Mouse (Mus musculus) liver, adult 2 months (tissue): ENCODE data around the gene Glo1. TPM values are rescaled to one million over a fixed set of nuclear protein-coding genes. Genes with fewer than 3 reads are reported as not detected.
"Not testable (repeated sequence)": the region's sequence is repeated elsewhere in the genome, so short reads cannot be mapped to it uniquely, and the experiment has no call there.

Experiments used
- DNase-seq: peaks from one replicate; pipeline ENCODE4 v3.0.0-alpha.2; 2011; ENCODE audit warnings: low read depth, low spot score; ENCODE audit errors: extremely low read depth
- H3K27ac ChIP-seq: fragments of 200-500 bp; replicated peaks from 2 replicates; pipeline ENCODE4 v1.5.1; 2012; ENCODE audit warnings: low read depth, mild to moderate bottlenecking, control low read depth, inconsistent platforms, low read length; ENCODE audit not compliant: insufficient read depth
- H3K27me3 ChIP-seq: fragments of 200-500 bp; 2 replicates; pipeline ENCODE4 v1.6.1; 2012; ENCODE audit warnings: mild to moderate bottlenecking, moderate library complexity, low read length, inconsistent platforms; ENCODE audit not compliant: control insufficient read depth, insufficient read depth
- H3K36me3 ChIP-seq: fragments of 200-500 bp; 2 replicates; pipeline ENCODE4 v1.6.1; 2012; ENCODE audit warnings: low read length, inconsistent platforms; ENCODE audit not compliant: control insufficient read depth, insufficient read depth
- H3K4me1 ChIP-seq: fragments of 200-500 bp; 2 replicates; pipeline ENCODE4 v1.6.1; 2011; ENCODE audit warnings: low read length; ENCODE audit not compliant: control insufficient read depth, insufficient read depth
- H3K4me3 ChIP-seq: fragments of 200-500 bp; 2 replicates; pipeline ENCODE4 v1.5.1; 2011; ENCODE audit warnings: low read depth, mild to moderate bottlenecking, control low read depth, low read length, moderate library complexity; ENCODE audit not compliant: insufficient read depth
- H3K79me2 ChIP-seq: fragments of 200-500 bp; 2 replicates; pipeline ENCODE4 v1.6.1; 2012; ENCODE audit warnings: inconsistent platforms, mild to moderate bottlenecking, low read length, moderate library complexity; ENCODE audit not compliant: control insufficient read depth, insufficient read depth
- H3K9ac ChIP-seq: fragments of 200-500 bp; 2 replicates; pipeline ENCODE4 v1.6.1; 2012; ENCODE audit warnings: low read depth, mild to moderate bottlenecking, control low read depth, inconsistent platforms, low read length
- CTCF ChIP-seq: fragments of 200-500 bp; IDR thresholded peaks from 2 replicates; pipeline ENCODE4 v1.5.1; 2011; ENCODE audit warnings: low read depth, low read length, control low read depth
- POLR2A ChIP-seq: fragments of 200-500 bp; IDR thresholded peaks from 2 replicates; pipeline ENCODE4 v1.6.1; 2011; ENCODE audit warnings: low read length, control low read depth; ENCODE audit not compliant: insufficient read depth; ENCODE audit errors: extremely low read depth
- WGBS: fragments of 180-500 bp; shearing (Covaris S2); methylation state at CpG from one replicate; pipeline ENCODE4 v1.1.7; 2018; 5-methylcytosine and 5-hydroxymethylcytosine counted together
- polyA plus RNA-seq: library from polyadenylated mRNA; depleted of rRNA; stranded (reverse); fragments of >200 nt; gene quantifications from 2 replicates; pipeline ENCODE4 v1.2.3, GENCODE M21; 2012; rRNA removed
- total RNA-seq: library from RNA; depleted of rRNA; stranded (reverse); fragments of >200 nt; gene quantifications from 2 replicates; pipeline ENCODE4 v1.2.3, GENCODE M21; 2014; rRNA removed

The Glo1 gene
- 384 and 388 TPM in 2 replicates for total RNA-seq
- polyA plus RNA-seq: 229 and 239 TPM in 2 replicates

DNA sequence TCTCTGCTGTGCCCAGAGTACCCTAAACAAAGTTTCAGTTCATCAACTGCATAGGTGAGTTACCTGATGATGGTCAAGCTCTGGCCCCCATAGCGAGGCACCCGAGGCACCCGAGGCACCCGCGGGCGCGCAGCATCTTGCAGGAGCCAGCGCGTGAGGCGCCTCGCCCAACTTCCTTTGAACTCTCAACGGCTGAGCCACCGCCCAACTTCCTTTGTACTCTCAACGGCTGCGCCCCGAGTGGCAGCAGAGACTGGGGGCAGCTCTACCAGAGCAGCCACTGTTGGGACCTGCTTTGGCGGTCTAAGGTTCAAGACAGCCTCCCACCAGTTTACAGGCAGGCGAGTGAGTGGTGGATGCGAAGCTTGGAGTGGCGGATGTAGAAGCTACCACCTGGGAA is at the start of gene Glo1:
TSS of gene Glo1 (minus strand) at position 153 of the 400 bp plus-strand sequence.
- H3K4me1 ChIP-seq, DNase-seq, H3K4me3 ChIP-seq, H3K9ac ChIP-seq, H3K27ac ChIP-seq, H3K36me3 ChIP-seq, H3K27me3 ChIP-seq, H3K79me2 ChIP-seq: not testable (repeated sequence)
- no CpG with 5 or more reads among the region's 20 CpGs for WGBS

GRCm38 (mm10) chr17:30675021-30675740 is 48.5 kb upstream of the Glo1 start:
- H3K27ac ChIP-seq: no peak overlapping the region
- H3K79me2 ChIP-seq: no peaks in the 10 kb centered on the region
- no peak for DNase-seq
- 85% methylated on average over 9 of the region's 9 CpGs for WGBS
- H3K9ac ChIP-seq: no peak overlapping the region
- no peak overlapping the region for H3K4me3 ChIP-seq
- H3K36me3 ChIP-seq: no peaks in the 10 kb centered on the region
- no peaks in the 10 kb centered on the region for H3K27me3 ChIP-seq
- H3K4me1 ChIP-seq: no peaks in the 10 kb centered on the region
- TF ChIP-seq CTCF: no peak
- TF ChIP-seq POLR2A: no peak

GRCm38 (mm10) chr17:30673023-30673422 is 46.4 kb upstream of the Glo1 start:
- TF ChIP-seq CTCF (0 out of 2 replicates have a peak, but pooled peaks have one; percentile 13), POLR2A (no peak)
- H3K27me3 ChIP-seq: no peaks in the 10 kb centered on the region
- 90% methylated on average over 6 of the region's 6 CpGs for WGBS
- no peak for DNase-seq
- H3K9ac ChIP-seq: no peak overlapping the region
- H3K79me2 ChIP-seq: no peaks in the 10 kb centered on the region
- H3K4me1 ChIP-seq: no peaks in the 10 kb centered on the region
- H3K27ac ChIP-seq: no peak overlapping the region
- no peak overlapping the region for H3K4me3 ChIP-seq
- no peaks in the 10 kb centered on the region for H3K36me3 ChIP-seq

- Histone ChIP-seq H3K9ac (no peak overlapping the region), H3K27me3 (no peaks in the 10 kb centered on the region), H3K79me2 (no peaks in the 10 kb centered on the region), H3K4me3 (no peak overlapping the region), H3K4me1 (no peaks in the 10 kb centered on the region), H3K36me3 (no peaks in the 10 kb centered on the region), H3K27ac (no peak overlapping the region)
- WGBS: 93% methylated on average over 4 of the region's 4 CpGs
- TF ChIP-seq CTCF: no peak
- TF ChIP-seq POLR2A: no peak
- DNase-seq: no peak
These were observed 45.9 kb upstream of the Glo1 start for GRCm38 (mm10) chr17:30672556-30672955.

DNA sequence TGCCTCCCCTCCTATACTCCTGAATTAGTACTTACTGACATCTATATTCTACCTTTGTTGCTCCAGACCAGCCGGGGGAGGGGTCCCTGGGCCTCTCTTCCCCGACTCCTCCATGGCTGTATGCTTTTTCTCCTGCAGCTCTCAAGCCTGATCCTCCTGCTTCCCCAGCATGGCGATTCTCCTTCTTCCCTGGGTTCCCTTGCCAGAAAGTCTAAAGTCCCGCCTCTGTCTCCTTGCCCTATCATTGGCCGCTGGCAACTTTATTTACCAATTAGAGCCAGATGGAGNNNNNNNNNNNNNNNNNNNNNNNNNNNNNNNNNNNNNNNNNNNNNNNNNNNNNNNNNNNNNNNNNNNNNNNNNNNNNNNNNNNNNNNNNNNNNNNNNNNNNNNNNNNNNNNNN is 38.2 kb upstream of the Glo1 start:
- Histone ChIP-seq H3K27ac (no peak overlapping the region), H3K36me3 (no peaks in the 10 kb centered on the region), H3K4me3 (no peak overlapping the region), H3K79me2 (no peaks in the 10 kb centered on the region), H3K27me3 (no peaks in the 10 kb centered on the region), H3K4me1 (peaks cover 9% of the 10 kb centered on the region), H3K9ac (no peak overlapping the region)
- TF ChIP-seq CTCF: no peak
- TF ChIP-seq POLR2A: no peak
- peak; percentile 20 for DNase-seq
- 86% methylated on average over 5 of the region's 5 CpGs for WGBS

DNA sequence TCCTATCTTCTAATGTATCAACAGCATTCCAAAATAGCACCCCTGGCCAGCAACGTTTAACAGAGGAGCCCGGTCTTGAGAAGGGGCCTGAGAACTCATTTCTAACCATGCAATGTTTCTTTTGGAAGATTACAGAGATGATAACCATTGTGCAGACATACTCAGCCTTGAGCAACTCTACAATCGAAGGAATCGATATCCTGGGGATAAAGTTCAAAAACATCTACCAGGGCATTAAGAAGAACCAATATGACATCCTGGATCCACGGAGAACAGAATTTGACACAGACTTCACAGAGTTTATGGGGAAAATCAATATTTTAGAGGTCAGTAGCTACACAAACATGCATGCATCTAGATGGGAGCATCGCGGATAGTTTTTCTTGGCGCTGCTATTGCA is 36.5 kb upstream of the Glo1 start:
- TF ChIP-seq CTCF: no peak
- no peak for TF ChIP-seq POLR2A
- peaks cover 12% of the 10 kb centered on the region for H3K4me1 ChIP-seq
- WGBS: 23% methylated on average over 8 of the region's 8 CpGs
- H3K9ac ChIP-seq: no peak overlapping the region
- H3K79me2 ChIP-seq: no peaks in the 10 kb centered on the region
- H3K36me3 ChIP-seq: no peaks in the 10 kb centered on the region
- DNase-seq: peak; percentile 100
- H3K27ac ChIP-seq: peak overlapping the region; percentile 45
- no peak overlapping the region for H3K4me3 ChIP-seq
- H3K27me3 ChIP-seq: no peaks in the 10 kb centered on the region
